Mouse (Mus musculus) layer of hippocampus, adult 11-12 months (tissue): ENCODE measurements around the gene Mpp3.

ENCODE experiments used
- DNase-seq: peaks from one replicate; pipeline ENCODE4 v3.0.0; 2022; ENCODE audit warnings: low spot score

Mpp3 gene

GRCm38 (mm10) chr11:101974923-101975322 lies 53.3 kb downstream of the Mpp3 start:
- DNase-seq, result no peak

DNA sequence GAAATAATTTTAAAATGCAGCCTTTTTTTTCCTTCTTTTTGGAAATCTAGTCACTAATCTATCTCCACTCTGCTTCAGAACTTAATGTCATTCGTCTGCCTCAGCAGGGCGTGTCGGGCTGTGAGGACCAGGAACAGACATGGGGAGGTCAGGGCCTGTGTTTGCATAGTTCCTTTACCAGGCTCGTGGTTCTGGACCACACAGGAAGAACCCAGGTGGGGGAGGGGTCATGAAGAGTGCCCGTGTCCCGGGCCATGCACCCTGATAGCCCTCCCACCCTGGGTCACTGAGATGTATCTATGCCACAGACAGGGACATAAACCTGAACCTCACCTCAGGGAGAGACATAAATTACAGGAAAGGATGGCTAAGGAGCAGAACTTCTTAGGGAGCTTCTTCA lies 54.1 kb downstream of the Mpp3 start:
- DNase-seq, result no peak

GRCm38 (mm10) chr11:101973496-101973895 lies 54.8 kb downstream of the Mpp3 start:
- DNase-seq, result no peak

DNA sequence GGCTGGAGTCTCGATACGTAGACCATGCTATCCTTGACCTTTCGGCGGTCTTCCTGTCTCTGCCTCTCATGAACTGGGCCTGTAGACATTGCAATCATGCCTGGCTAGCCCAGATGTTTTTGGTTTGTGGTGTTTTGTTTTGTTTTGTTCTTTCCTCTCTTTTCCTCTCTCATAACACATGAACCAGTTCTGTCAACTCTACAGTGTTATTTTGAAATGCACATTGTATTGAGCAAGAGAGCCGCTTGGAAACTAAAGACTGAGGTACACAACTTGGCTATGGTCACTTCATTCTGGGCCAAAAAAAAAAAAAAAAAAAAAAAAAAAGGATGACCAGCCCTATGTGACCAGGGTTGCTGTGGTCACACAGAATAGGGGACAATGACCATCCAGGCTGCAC lies 55.6 kb downstream of the Mpp3 start:
- no peak for DNase-seq

DNA sequence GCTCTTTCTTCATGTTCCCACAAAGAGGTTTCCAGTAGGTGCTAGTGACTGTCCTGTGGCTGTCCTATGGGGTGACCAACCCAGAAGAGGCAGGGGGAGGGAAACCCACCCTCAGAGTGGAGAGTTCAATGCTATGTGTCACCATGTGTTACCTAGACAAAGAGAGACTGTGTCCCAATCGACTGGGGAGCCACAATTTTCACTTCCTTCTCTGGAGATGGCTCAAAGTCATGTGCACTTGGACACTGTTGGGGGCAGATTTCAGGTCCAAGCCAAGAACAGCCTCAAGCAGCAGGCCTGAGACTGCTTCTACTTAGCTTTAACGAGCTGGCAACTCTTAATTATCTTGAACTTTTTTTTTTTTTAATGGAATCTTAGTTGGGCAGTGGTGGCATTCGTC lies 56.2 kb downstream of the Mpp3 start:
- DNase-seq, result no peak

GRCm38 (mm10) chr11:101971410-101971809 lies 56.9 kb downstream of the Mpp3 start:
- no peak for DNase-seq

GRCm38 (mm10) chr11:101969835-101970234 lies 58.4 kb downstream of the Mpp3 start:
- no peak for DNase-seq

DNA sequence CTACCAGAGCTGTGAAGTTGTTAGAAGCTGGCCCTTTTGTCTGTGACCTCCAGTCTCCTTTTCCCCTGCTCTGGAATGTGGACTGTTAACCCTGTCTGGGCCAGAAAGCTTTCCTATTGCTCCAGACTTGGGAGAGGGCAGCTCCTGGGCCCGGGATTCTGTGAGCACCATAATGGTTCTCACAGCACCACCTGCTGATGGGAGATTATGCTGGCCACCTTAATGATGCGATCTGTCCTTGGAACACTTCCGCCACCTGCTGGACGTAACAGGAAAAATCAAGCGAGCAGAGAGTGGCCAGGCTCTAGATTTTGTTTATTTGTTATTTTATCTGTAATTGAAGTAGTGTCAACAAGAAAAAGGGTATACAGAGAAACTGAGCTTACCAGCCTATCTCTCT lies 59.5 kb downstream of the Mpp3 start:
- peak; percentile 90 for DNase-seq

- no peak for DNase-seq
These were observed 60.0 kb downstream of the Mpp3 start for GRCm38 (mm10) chr11:101968311-101968710.

GRCm38 (mm10) chr11:101966965-101967614 lies 61.2 kb downstream of the Mpp3 start, which contains the start of gene Sost:
TSS of gene Sost (minus strand) at chr11:101967015.
- DNase-seq, result no peak

GRCm38 (mm10) chr11:101965553-101965952 lies 62.7 kb downstream of the Mpp3 start:
- DNase-seq, result no peak

DNA sequence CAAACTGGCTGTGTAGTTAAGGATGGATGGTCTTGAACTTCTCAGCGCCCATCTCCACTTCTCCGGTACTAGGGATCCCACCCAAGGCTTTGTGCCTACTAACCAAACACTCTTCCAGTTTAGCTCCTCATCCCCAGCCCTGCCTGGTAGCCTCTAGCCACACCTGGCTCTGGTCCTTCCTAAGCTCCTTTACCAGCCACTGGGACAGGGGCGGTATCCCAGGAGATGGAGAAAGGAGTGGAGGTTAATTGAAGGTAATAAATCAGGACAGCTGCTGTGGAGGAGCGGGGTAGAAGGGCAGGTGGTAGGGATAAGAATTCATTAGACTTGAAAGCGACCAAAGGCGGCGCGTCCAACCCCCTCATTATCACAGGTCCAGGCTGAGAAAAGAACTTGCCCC lies 63.6 kb downstream of the Mpp3 start:
- no peak for DNase-seq

DNA sequence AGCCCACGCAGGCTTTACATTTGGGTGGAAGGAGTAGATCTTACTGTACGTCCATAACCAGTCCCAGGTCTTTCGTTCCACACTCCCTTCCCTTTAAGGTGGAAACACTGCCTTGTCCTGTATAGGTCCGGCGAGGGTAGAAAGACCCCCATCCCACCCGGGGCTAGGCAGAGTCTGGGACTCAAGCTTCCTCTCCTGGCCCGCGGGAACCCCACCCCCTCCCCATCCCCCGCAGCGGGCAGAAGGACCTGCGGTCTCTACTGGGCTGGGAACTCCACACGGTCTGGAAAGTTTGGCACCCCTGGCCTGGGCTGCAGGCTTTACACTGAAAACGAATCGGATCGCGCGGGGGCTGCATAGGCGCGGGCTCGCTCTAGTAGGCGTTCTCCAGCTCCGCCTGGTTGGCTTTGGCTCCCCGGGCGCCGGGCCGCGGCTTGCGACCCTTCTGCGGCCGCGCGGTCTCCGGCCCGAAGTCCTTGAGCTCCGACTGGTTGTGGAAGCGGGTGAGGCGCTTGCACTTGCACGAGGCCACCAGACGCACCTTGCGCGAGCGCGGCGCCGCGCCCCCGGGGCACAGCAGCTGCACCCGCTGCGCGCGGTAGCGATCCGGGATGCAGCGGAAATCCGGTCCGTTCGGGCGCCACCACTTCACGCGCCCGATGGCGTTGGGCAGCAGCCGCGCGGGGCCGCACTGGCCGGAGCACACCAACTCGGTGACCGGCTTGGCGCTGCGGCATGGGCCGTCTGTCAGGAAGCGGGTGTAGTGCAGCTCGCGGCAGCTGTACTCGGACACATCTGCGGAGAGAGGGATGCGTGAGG lies 64.6 kb downstream of the Mpp3 start:
- DNase-seq, result no peak

DNA sequence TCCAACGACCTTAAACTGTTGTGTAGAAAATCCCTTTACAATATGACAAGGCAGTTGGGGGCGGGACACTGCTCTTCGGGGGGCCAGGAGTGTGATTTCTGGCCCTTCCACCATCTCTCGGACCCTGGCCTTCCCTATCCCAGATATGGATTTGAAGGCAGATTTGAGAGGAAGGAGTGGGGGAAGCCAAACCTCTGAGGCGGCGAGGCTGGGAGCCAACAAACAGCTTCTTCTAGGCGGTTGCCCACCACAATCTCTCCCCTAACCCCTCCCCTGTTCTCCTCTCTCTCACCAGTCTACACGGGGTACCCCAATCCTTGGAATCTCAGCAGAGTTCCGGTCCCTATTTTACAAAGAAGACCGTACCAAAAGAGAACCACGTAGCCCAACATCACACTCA lies 65.2 kb downstream of the Mpp3 start:
- no peak for DNase-seq

DNA sequence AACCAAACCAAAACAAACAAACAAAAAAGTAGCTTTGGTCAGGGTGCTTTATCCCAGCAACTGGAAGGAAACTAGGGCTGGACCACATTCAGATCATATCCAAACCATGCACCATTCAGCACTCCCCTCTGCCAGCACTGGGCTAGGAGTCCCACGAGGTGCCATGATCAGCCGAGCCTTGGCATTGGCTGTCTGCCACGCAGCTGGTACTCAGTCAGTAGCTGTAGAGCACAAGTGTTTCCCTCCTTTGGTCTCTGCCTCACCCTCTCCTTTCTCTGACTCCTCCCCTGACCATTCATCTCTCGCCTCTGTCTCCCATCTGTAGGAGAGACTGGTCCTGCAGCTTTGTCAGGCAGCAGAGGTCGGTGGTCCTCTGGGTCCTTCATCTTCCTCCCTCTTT lies 70.8 kb downstream of the Mpp3 start:
- no peak for DNase-seq

- DNase-seq, result no peak
These were observed 74.8 kb downstream of the Mpp3 start for GRCm38 (mm10) chr11:101953441-101953840.

GRCm38 (mm10) chr11:101952541-101953341 lies 75.5 kb downstream of the Mpp3 start:
- no peak for DNase-seq

DNA sequence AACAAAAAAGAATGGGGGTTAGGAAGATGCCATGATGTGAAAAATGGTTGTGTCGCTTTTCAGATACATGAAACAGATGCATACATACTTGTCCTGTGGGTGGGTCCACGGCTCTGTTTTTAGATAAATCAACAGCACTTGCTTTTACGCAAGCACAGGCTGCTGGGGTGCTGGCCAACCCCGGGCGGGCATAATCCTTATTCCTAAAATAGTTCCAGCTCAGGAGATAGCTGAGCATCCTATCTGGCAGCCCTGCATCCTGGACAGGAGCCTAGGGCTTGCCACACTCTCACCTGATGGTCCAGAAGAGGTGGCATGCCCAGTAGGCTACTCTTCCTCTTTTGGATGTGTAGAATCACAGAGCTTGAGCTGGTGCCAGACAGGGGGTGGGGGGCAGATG lies 78.2 kb downstream of the Mpp3 start:
- no peak for DNase-seq
